Mouse (Mus musculus) gastrocnemius, adult 18-20 months (tissue): ENCODE data around the gene Heatr5a. TPM values are rescaled to one million over a fixed set of nuclear protein-coding genes. Genes with fewer than 3 reads are reported as not detected.

ENCODE experiments used
- DNase-seq: peaks from one replicate; pipeline ENCODE4 v3.0.0; 2021; ENCODE audit warnings: low spot score
- long read RNA-seq, 2 experiments: library from polyadenylated mRNA; stranded (forward); transcript quantifications; one replicate each; pipeline ENCODE4 v2.0.0; 2021
- total RNA-seq, 2 experiments: library from RNA; stranded (reverse); gene quantifications; 2 replicates each; pipeline ENCODE4 v1.2.3; 2021

Heatr5a gene
- total RNA-seq = 10 to 100 TPM; 22.7 to 27.2 TPM
- long read RNA-seq, experiment 1, partial matches to known transcripts = 3 of 9 reads
- long read RNA-seq, experiment 1, other reads (novel, unspliced or antisense) = 6 of 9 reads
- long read RNA-seq, experiment 2, partial matches to known transcripts = 8 of 12 reads
- long read RNA-seq, experiment 2, other reads (novel, unspliced or antisense) = 4 of 12 reads

GRCm38 (mm10) chr12:51971070-51971664, at the start of gene Heatr5a:
TSS of gene Heatr5a (minus strand) at chr12:51971321.
- DNase-seq = peak; percentile 94

- DNase-seq = no peak
Measured at GRCm38 (mm10) chr12:52014494-52015029, 43.4 kb upstream of the Heatr5a start.

- no peak for DNase-seq
Measured at GRCm38 (mm10) chr12:52014044-52014443, 42.9 kb upstream of the Heatr5a start.

GRCm38 (mm10) chr12:52013274-52013673, 42.2 kb upstream of the Heatr5a start:
- DNase-seq = no peak

- no peak for DNase-seq
Measured at GRCm38 (mm10) chr12:52012159-52012558, 41.0 kb upstream of the Heatr5a start.

GRCm38 (mm10) chr12:52010630-52010961, 39.5 kb upstream of the Heatr5a start:
- peak; percentile 14 for DNase-seq

- no peak for DNase-seq
Measured at GRCm38 (mm10) chr12:52009928-52010629, 39.0 kb upstream of the Heatr5a start.

- no peak for DNase-seq
Measured at GRCm38 (mm10) chr12:52006633-52006994, 35.5 kb upstream of the Heatr5a start.

GRCm38 (mm10) chr12:52005877-52006632, 34.9 kb upstream of the Heatr5a start, which contains the start of gene Dtd2:
TSS of gene Dtd2 (minus strand) at chr12:52006501.
- DNase-seq = peak; percentile 90

- DNase-seq = no peak
Measured at GRCm38 (mm10) chr12:52002746-52003145, 31.6 kb upstream of the Heatr5a start.

- DNase-seq = peak; percentile 81
Measured at GRCm38 (mm10) chr12:52001544-52001943, 30.4 kb upstream of the Heatr5a start.

- no peak for DNase-seq
Measured at GRCm38 (mm10) chr12:51998366-51998932, 27.3 kb upstream of the Heatr5a start.

GRCm38 (mm10) chr12:51995738-51996536, 24.8 kb upstream of the Heatr5a start:
- DNase-seq = no peak

- peak; percentile 51 for DNase-seq
Measured at GRCm38 (mm10) chr12:51990629-51991028, 19.5 kb upstream of the Heatr5a start.

- DNase-seq = no peak
Measured at GRCm38 (mm10) chr12:51988536-51988935, 17.4 kb upstream of the Heatr5a start.

- DNase-seq = peak; percentile 71
Measured at GRCm38 (mm10) chr12:51985826-51986225, 14.7 kb upstream of the Heatr5a start.

- no peak for DNase-seq
Measured at GRCm38 (mm10) chr12:51985163-51985748, 14.1 kb upstream of the Heatr5a start.

- no peak for DNase-seq
Measured at GRCm38 (mm10) chr12:51983625-51984024, 12.5 kb upstream of the Heatr5a start.

GRCm38 (mm10) chr12:51976531-51976930, 5.4 kb upstream of the Heatr5a start:
- DNase-seq = no peak

GRCm38 (mm10) chr12:51974381-51974780, 3.3 kb upstream of the Heatr5a start:
- no peak for DNase-seq
